Mouse (Mus musculus): ENCODE measurements around the gene Ap2a1. TPM values are rescaled to one million over a fixed set of nuclear protein-coding genes. Genes with fewer than 3 reads are reported as not detected.
A peak's percentile ranks its signal among the peaks of the same experiment; 100 is the strongest.

Ap2a1 gene
- polyA plus RNA-seq, 1 experiment from 2014 or later, result 63.7 TPM

- H3K36me3 ChIP-seq (ENCODE audit: control insufficient read depth, insufficient read depth, low read length), result peaks cover 6% of the 10 kb centered on the region; the same call in 1 of the 2 replicates
- peaks cover 28% of the 10 kb centered on the region for H3K4me1 ChIP-seq (replicated peaks; ENCODE audit: control insufficient read depth, insufficient read depth, low read length)
- H3K9ac ChIP-seq (ENCODE audit: low read length), result peak overlapping the region; percentile 47; the same call in 1 of the 2 replicates
- H3K9me3 ChIP-seq (ENCODE audit: control insufficient read depth, low read length), result no peaks in the 10 kb centered on the region
- no peak for ATAC-seq (ENCODE audit: low read depth)
- peak overlapping the region; percentile 91 for H3K27ac ChIP-seq (ENCODE audit: low read length)
- H3K27me3 ChIP-seq (ENCODE audit: control insufficient read depth, insufficient read depth, low read depth, low read length), result no peaks in the 10 kb centered on the region
- peak overlapping the region; percentile 49 for H3K4me2 ChIP-seq (ENCODE audit: low read depth, low read length)
- 11% methylated on average over 8 of the region's 8 CpGs for WGBS
- H3K4me3 ChIP-seq (ENCODE audit: low read length), result peak overlapping the region; percentile 30
Measured at GRCm38 (mm10) chr7:44893197-44893596, 36.1 kb downstream of the Ap2a1 start.

- ATAC-seq (ENCODE audit: low read depth), result peak; percentile 84
- H3K27me3 ChIP-seq (ENCODE audit: control insufficient read depth, insufficient read depth, low read depth, low read length), result no peaks in the 10 kb centered on the region
- 1% methylated on average over 42 of the region's 56 CpGs for WGBS
- peaks cover 6% of the 10 kb centered on the region; the same call in 1 of the 2 replicates for H3K36me3 ChIP-seq (ENCODE audit: control insufficient read depth, insufficient read depth, low read length)
- peak within 1 kb of the TSS; percentile 86 for H3K4me2 ChIP-seq (ENCODE audit: low read depth, low read length)
- peaks cover 28% of the 10 kb centered on the region for H3K4me1 ChIP-seq (replicated peaks; ENCODE audit: control insufficient read depth, insufficient read depth, low read length)
- peak within 1 kb of the TSS; percentile 59 for H3K4me3 ChIP-seq (ENCODE audit: low read length)
- H3K9ac ChIP-seq (ENCODE audit: low read length), result peak within 1 kb of the TSS; percentile 81
- H3K9me3 ChIP-seq (ENCODE audit: control insufficient read depth, low read length), result no peaks in the 10 kb centered on the region
- H3K27ac ChIP-seq (ENCODE audit: low read length), result peak within 1 kb of the TSS; percentile 94
Measured at GRCm38 (mm10) chr7:44892276-44892921, 36.9 kb downstream of the Ap2a1 start, which contains the start of gene Med25. Med25 (minus strand) TSS chr7:44892712.

- peak overlapping the region; percentile 94; the same call in 1 of the 2 replicates for H3K27ac ChIP-seq (ENCODE audit: low read length)
- H3K4me1 ChIP-seq (replicated peaks; ENCODE audit: control insufficient read depth, insufficient read depth, low read length), result peaks cover 22% of the 10 kb centered on the region
- peak overlapping the region; percentile 86 for H3K4me2 ChIP-seq (ENCODE audit: low read depth, low read length)
- no peaks in the 10 kb centered on the region for H3K9me3 ChIP-seq (ENCODE audit: control insufficient read depth, low read length)
- H3K27me3 ChIP-seq (ENCODE audit: control insufficient read depth, insufficient read depth, low read depth, low read length), result no peaks in the 10 kb centered on the region
- WGBS, result 13% methylated on average over 6 of the region's 6 CpGs
- H3K4me3 ChIP-seq (ENCODE audit: low read length), result peak overlapping the region; percentile 59
- H3K36me3 ChIP-seq (ENCODE audit: control insufficient read depth, insufficient read depth, low read length), result peaks cover 10% of the 10 kb centered on the region
- peak overlapping the region; percentile 81 for H3K9ac ChIP-seq (ENCODE audit: low read length)
- no peak for ATAC-seq (ENCODE audit: low read depth)
Measured at GRCm38 (mm10) chr7:44891611-44892010, 37.7 kb downstream of the Ap2a1 start.

GRCm38 (mm10) chr7:44890737-44891136 lies 38.6 kb downstream of the Ap2a1 start:
- peak overlapping the region; percentile 81; the same call in 1 of the 2 replicates for H3K9ac ChIP-seq (ENCODE audit: low read length)
- 58% methylated on average over 4 of the region's 4 CpGs for WGBS
- no peak for ATAC-seq (ENCODE audit: low read depth)

GRCm38 (mm10) chr7:44890180-44890579 lies 39.1 kb downstream of the Ap2a1 start:
- Histone ChIP-seq H3K4me3 (ENCODE audit: low read length) (no peak overlapping the region), H3K27me3 (ENCODE audit: control insufficient read depth, insufficient read depth, low read depth, low read length) (no peaks in the 10 kb centered on the region), H3K9ac (ENCODE audit: low read length) (no peak overlapping the region), H3K4me1 (replicated peaks; ENCODE audit: control insufficient read depth, insufficient read depth, low read length) (peaks cover 19% of the 10 kb centered on the region), H3K4me2 (ENCODE audit: low read depth, low read length) (peak overlapping the region; percentile 6; the same call in 1 of the 2 replicates), H3K27ac (ENCODE audit: low read length) (no peak overlapping the region), H3K36me3 (ENCODE audit: control insufficient read depth, insufficient read depth, low read length) (peaks cover 13% of the 10 kb centered on the region), H3K9me3 (ENCODE audit: control insufficient read depth, low read length) (no peaks in the 10 kb centered on the region)
- ATAC-seq (ENCODE audit: low read depth), result no peak
- 81% methylated on average over 6 of the region's 7 CpGs for WGBS

More at GRCm38 (mm10) chr7:44890737-44891136, 38.6 kb downstream of the Ap2a1 start:
- Histone ChIP-seq H3K4me2 (ENCODE audit: low read depth, low read length) (peak overlapping the region; percentile 86), H3K4me3 (ENCODE audit: low read length) (peak overlapping the region; percentile 59), H3K27ac (ENCODE audit: low read length) (no peak overlapping the region), H3K9me3 (ENCODE audit: control insufficient read depth, low read length) (no peaks in the 10 kb centered on the region), H3K27me3 (ENCODE audit: control insufficient read depth, insufficient read depth, low read depth, low read length) (no peaks in the 10 kb centered on the region), H3K4me1 (replicated peaks; ENCODE audit: control insufficient read depth, insufficient read depth, low read length) (peaks cover 20% of the 10 kb centered on the region), H3K36me3 (ENCODE audit: control insufficient read depth, insufficient read depth, low read length) (peaks cover 12% of the 10 kb centered on the region)

- Histone ChIP-seq H3K4me2 (ENCODE audit: low read depth, low read length) (no peak overlapping the region), H3K9me3 (ENCODE audit: control insufficient read depth, low read length) (no peaks in the 10 kb centered on the region), H3K9ac (ENCODE audit: low read length) (peak overlapping the region; percentile 25; the same call in 1 of the 2 replicates), H3K27me3 (ENCODE audit: control insufficient read depth, insufficient read depth, low read depth, low read length) (no peaks in the 10 kb centered on the region), H3K36me3 (ENCODE audit: control insufficient read depth, insufficient read depth, low read length) (peaks cover 26% of the 10 kb centered on the region), H3K27ac (ENCODE audit: low read length) (no peak overlapping the region), H3K4me1 (replicated peaks; ENCODE audit: control insufficient read depth, insufficient read depth, low read length) (peaks cover 15% of the 10 kb centered on the region), H3K4me3 (ENCODE audit: low read length) (no peak overlapping the region)
- WGBS, result 77% methylated on average over 13 of the region's 13 CpGs
- ATAC-seq (ENCODE audit: low read depth), result no peak
Measured at GRCm38 (mm10) chr7:44888256-44889105, 40.8 kb downstream of the Ap2a1 start.

- Histone ChIP-seq H3K9me3 (ENCODE audit: control insufficient read depth, low read length) (no peaks in the 10 kb centered on the region), H3K4me1 (replicated peaks; ENCODE audit: control insufficient read depth, insufficient read depth, low read length) (peaks cover 13% of the 10 kb centered on the region), H3K27me3 (ENCODE audit: control insufficient read depth, insufficient read depth, low read depth, low read length) (no peaks in the 10 kb centered on the region), H3K36me3 (ENCODE audit: control insufficient read depth, insufficient read depth, low read length) (peaks cover 40% of the 10 kb centered on the region), H3K4me2 (ENCODE audit: low read depth, low read length) (no peak overlapping the region), H3K4me3 (ENCODE audit: low read length) (no peak overlapping the region), H3K9ac (ENCODE audit: low read length) (no peak overlapping the region), H3K27ac (ENCODE audit: low read length) (no peak overlapping the region)
- WGBS, result 81% methylated on average over 7 of the region's 7 CpGs
- no peak for ATAC-seq (ENCODE audit: low read depth)
Measured at GRCm38 (mm10) chr7:44886964-44887363, 42.3 kb downstream of the Ap2a1 start.

GRCm38 (mm10) chr7:44884637-44885036 lies 44.7 kb downstream of the Ap2a1 start:
- Histone ChIP-seq H3K36me3 (ENCODE audit: control insufficient read depth, insufficient read depth, low read length) (peaks cover 60% of the 10 kb centered on the region), H3K4me3 (ENCODE audit: low read length) (no peak overlapping the region), H3K4me2 (ENCODE audit: low read depth, low read length) (no peak overlapping the region), H3K27me3 (ENCODE audit: control insufficient read depth, insufficient read depth, low read depth, low read length) (no peaks in the 10 kb centered on the region), H3K9me3 (ENCODE audit: control insufficient read depth, low read length) (no peaks in the 10 kb centered on the region), H3K27ac (ENCODE audit: low read length) (no peak overlapping the region), H3K9ac (ENCODE audit: low read length) (no peak overlapping the region), H3K4me1 (replicated peaks; ENCODE audit: control insufficient read depth, insufficient read depth, low read length) (no peaks in the 10 kb centered on the region; the same call in 1 of the 2 replicates)
- ATAC-seq (ENCODE audit: low read depth), result no peak
- 88% methylated on average over 5 of the region's 5 CpGs for WGBS

GRCm38 (mm10) chr7:44883036-44883435 lies 46.3 kb downstream of the Ap2a1 start:
- no peak overlapping the region for H3K4me3 ChIP-seq (ENCODE audit: low read length)
- no peak overlapping the region for H3K4me2 ChIP-seq (ENCODE audit: low read depth, low read length)
- no peaks in the 10 kb centered on the region for H3K9me3 ChIP-seq (ENCODE audit: control insufficient read depth, low read length)
- H3K27ac ChIP-seq (ENCODE audit: low read length), result no peak overlapping the region
- no peaks in the 10 kb centered on the region for H3K4me1 ChIP-seq (replicated peaks; ENCODE audit: control insufficient read depth, insufficient read depth, low read length)
- no peaks in the 10 kb centered on the region for H3K27me3 ChIP-seq (ENCODE audit: control insufficient read depth, insufficient read depth, low read depth, low read length)
- WGBS, result 96% methylated on average over 3 of the region's 3 CpGs
- peaks cover 67% of the 10 kb centered on the region for H3K36me3 ChIP-seq (ENCODE audit: control insufficient read depth, insufficient read depth, low read length)
- H3K9ac ChIP-seq (ENCODE audit: low read length), result no peak overlapping the region
- no peak for ATAC-seq (ENCODE audit: low read depth)
